Mouse (Mus musculus) cerebral cortex, adult 2 months (tissue): ENCODE data around the gene Gm8267.

ENCODE experiments used
- WGBS: fragments of 180-500 bp; shearing (Covaris S2); methylation state at CpG from one replicate; pipeline ENCODE4 v1.1.7; 2018; 5-methylcytosine and 5-hydroxymethylcytosine counted together

Gene Gm8267

GRCm38 (mm10) chr14:44750240-44750639 lies at the start of gene Gm8267:
Gm8267 (minus strand) TSS chr14:44750340.
- WGBS, result 85% methylated on average over 3 of the region's 3 CpGs

- WGBS, result 74% methylated on average over 2 of the region's 2 CpGs
These were observed 39.6 kb upstream of the Gm8267 start for GRCm38 (mm10) chr14:44789537-44790382.

GRCm38 (mm10) chr14:44742789-44743188 lies 7.4 kb downstream of the Gm8267 start:
- WGBS, result 72% methylated on average over 1 of the region's 1 CpGs

GRCm38 (mm10) chr14:44706356-44706755 lies 43.8 kb downstream of the Gm8267 start, which contains the start of gene Gm8257:
Gm8257 (minus strand) TSS chr14:44706456.
- 85% methylated on average over 3 of the region's 3 CpGs for WGBS
